Mouse (Mus musculus) ovary, postnatal 14 days (tissue): ENCODE results near the gene Cabin1.

Source experiments
- DNase-seq: peaks from one replicate; pipeline ENCODE4 v3.0.0; 2022; ENCODE audit warnings: low spot score

Cabin1 gene

GRCm38 (mm10) chr10:75635019-75635692 lies 129.0 kb downstream of the Cabin1 start:
- no peak for DNase-seq

- no peak for DNase-seq
Measured at GRCm38 (mm10) chr10:75634610-75635009, 129.5 kb downstream of the Cabin1 start.

DNA sequence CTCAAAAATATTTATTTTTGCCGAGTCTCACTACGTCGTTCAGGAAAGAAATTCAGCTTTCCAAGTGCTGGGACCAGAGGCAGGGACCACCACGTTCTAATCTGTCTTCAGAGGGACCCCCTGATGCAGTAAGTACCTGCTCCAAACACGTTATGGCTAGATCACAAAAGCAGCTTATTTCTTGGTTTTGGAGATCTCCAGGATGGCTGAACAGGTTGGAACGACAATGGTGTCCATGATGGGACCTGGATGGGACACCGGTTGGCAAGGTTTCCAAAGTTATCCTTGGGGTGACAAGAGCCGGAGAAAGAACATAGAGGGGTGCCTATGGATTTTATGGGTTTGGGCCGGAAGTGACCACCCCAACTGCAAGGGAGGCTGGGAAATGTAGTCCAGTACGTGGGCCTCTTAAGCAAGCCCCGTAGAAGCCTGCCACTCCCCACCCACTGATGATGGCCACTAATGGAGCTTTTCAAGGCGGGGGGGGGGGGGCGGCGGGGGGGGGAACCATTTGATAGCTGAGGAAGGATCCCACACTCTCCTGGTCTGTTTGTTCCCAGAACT lies 130.5 kb downstream of the Cabin1 start:
- DNase-seq: no peak

DNA sequence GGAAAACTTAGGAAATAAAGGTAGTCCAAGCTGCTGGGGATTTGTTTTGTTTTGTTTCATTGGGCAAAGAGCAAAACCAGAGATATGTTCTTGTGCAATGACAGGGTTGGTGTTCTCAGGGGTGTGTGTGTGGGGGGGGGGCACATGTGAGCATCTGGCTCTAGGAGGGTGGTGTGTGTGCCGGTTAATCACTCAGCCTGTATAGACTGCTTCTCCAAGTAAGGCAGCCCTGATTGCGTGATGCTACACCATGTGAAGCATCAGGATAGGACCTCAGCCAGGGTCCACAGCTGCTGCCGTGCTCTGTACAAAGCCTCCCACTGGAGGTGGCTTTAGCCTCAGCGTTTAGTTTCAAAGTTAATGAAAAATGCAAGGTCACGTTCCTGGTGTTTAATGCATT lies 131.1 kb downstream of the Cabin1 start:
- DNase-seq: no peak

GRCm38 (mm10) chr10:75632633-75633032 lies 131.5 kb downstream of the Cabin1 start:
- no peak for DNase-seq

DNA sequence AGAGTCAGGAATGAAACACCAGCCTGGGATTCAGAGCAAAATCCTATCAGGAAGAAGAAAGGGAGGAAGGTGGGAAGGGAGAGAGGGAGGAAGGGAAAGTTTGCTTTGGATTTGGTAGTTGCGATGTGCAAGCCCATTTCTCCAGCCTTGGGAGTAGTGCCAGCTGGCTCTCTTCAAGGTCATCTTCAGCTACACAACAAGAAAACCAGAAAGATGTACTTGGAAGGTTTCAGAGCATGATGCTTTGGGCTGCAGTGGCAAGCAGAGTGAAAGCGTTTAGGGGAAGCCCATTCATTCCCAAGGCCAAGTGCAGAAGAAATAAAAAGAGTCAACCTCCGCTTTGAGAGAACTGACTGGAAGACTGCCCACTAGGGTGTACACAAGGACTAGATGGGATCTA lies 136.7 kb downstream of the Cabin1 start:
- DNase-seq: peak; percentile 52

GRCm38 (mm10) chr10:75626991-75627390 lies 137.2 kb downstream of the Cabin1 start:
- no peak for DNase-seq

- no peak for DNase-seq
Measured at GRCm38 (mm10) chr10:75625920-75626319, 138.2 kb downstream of the Cabin1 start.

GRCm38 (mm10) chr10:75620818-75621217 lies 143.3 kb downstream of the Cabin1 start:
- no peak for DNase-seq

DNA sequence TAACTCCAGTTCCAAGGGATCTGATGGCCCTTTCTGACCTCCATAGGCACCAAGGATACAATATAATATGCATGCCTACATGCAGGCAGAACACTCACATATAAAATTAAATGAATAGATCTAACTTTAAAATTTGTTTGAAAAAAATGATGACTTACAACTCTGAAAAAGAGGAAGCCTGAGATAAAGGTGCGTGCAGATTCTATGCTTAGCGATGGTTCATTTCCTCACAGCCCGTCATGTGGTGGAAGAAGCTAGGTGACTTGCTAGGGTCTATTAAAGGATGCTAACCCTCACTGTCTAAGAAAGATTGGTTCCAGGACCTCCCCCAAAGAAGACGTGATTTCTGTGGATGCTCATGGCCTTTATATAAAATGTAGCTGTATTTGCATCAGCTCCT lies 148.1 kb downstream of the Cabin1 start:
- DNase-seq: no peak

- no peak for DNase-seq
Measured at GRCm38 (mm10) chr10:75610486-75610885, 153.7 kb downstream of the Cabin1 start.

DNA sequence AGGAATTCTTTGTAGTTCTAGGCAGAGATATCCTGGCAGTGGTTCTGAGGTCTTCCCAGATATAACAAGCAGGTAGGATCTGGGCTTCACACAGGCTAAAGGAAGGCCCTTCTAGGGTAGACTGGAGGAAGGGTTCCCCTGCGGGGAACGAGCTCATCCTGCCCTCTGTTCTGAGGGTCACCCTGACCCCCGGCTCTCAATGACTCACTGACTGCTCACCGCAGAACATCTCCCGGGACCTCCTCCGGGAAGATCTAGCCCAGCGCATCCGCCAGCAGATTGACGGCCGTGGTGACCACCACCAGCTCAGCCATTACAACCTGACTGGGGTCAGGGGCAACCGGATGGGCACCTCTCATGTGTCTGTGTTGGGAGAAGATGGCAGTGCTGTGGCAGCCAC lies 155.2 kb downstream of the Cabin1 start:
- DNase-seq: no peak

GRCm38 (mm10) chr10:75607253-75607652 lies 156.9 kb downstream of the Cabin1 start:
- DNase-seq: no peak

- DNase-seq: no peak
Measured at GRCm38 (mm10) chr10:75605162-75605846, 158.8 kb downstream of the Cabin1 start.

DNA sequence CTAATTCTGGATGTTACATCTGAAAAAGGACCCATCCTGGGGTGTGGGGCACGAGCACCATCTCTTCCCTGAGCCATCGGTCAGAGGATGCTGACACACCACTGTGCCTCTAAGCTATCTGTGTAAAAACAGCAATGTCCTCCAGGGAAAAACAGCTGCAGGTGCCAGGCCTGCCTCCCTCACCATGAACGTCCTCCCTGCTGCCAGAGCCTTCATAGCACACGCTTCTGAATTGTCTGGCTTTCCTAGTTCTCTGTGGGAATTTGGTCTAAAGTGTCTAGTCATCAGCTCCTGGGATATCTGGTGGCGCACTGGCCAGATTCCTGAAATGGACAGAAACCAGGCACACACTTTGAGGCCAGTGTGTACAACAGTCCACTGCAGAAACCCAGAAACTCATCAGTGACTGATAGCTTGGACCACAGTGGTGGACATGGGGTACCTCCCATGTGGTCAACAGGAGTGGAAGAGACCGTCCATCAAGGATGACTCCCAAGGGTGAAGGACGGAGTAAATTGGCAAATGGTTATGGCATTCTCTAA lies 163.9 kb downstream of the Cabin1 start:
- DNase-seq: no peak
